Mouse (Mus musculus): ENCODE measurements around the gene Kctd3. TPM values are rescaled to one million over a fixed set of nuclear protein-coding genes. Genes with fewer than 3 reads are reported as not detected.
A peak's percentile ranks its signal among the peaks of the same experiment; 100 is the strongest.

The Kctd3 gene
- polyA plus RNA-seq, 1 experiment from 2014 or later: 45.9 TPM

DNA sequence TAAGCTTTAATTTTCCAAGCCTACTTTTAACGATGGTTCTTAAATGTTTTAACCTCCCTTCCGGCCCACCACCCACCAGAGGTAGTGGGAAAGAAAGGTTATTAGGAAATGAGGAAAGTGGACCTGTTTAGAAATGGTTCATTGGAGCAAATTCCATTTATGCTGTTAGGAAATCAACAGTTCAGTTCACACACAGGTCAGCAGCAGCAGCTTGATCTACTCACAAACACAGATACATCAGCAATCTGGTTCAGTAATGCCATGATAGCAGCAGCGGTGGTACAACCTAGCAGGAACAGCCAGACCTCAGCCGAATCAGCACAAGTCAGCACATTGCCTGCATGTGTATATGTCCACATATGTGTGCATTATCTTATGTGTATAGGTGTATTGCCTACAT is 3.0 kb upstream of the Kctd3 start:
- Histone ChIP-seq H3K36me3 (ENCODE audit: insufficient read depth) (no peaks in the 10 kb centered on the region; the same call in 1 of the 2 replicates), H3K4me3 (ENCODE audit: low read depth, low read length) (no peak overlapping the region), H3K4me1 (ENCODE audit: insufficient read depth) (peaks cover 23% of the 10 kb centered on the region), H3K4me2 (no peak overlapping the region), H3K9ac (no peak overlapping the region), H3K27me3 (ENCODE audit: insufficient read depth, low read length) (no peaks in the 10 kb centered on the region), H3K27ac (ENCODE audit: low read depth) (no peak overlapping the region), H3K9me3 (ENCODE audit: low read depth, low read length) (no peaks in the 10 kb centered on the region)
- no peak for TF ChIP-seq CTCF (IDR thresholded peaks at IDR 0.05; ENCODE audit: low read depth)
- no peak for DNase-seq
- no peak for ATAC-seq (ENCODE audit: insufficient read depth)
- 62% methylated on average over 4 of the region's 4 CpGs for WGBS

DNA sequence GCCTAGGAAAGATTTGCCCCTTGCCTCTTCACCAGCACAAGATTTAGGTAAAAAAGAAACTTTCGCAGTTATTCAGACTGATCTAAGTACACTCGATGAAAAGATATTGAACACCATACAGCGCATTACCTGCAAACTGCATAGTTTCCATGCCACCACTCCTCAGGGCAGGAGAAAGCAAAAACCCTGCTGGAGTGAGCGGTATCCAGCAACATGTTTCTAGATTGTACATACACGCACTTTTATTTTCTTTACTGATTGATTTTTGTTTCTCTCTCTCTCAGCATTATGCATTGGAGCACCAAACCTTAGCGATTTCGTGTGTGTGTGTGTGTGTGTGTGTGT is 311 bp upstream of the Kctd3 start:
- no peak for TF ChIP-seq CTCF (IDR thresholded peaks at IDR 0.05; ENCODE audit: low read depth)
- 49% methylated on average over 7 of the region's 7 CpGs for WGBS
- no peak; the same call in 1 of the 2 replicates for ATAC-seq (ENCODE audit: insufficient read depth)
- Histone ChIP-seq H3K9ac (peak overlapping the region; percentile 92; the same call in 1 of the 2 replicates), H3K4me3 (ENCODE audit: low read depth, low read length) (peak overlapping the region; percentile 91), H3K27me3 (ENCODE audit: insufficient read depth, low read length) (no peaks in the 10 kb centered on the region), H3K4me1 (ENCODE audit: insufficient read depth) (peaks cover 17% of the 10 kb centered on the region), H3K27ac (ENCODE audit: low read depth) (no peak overlapping the region), H3K9me3 (ENCODE audit: low read depth, low read length) (no peaks in the 10 kb centered on the region), H3K36me3 (ENCODE audit: insufficient read depth) (peaks cover 3% of the 10 kb centered on the region; the same call in 1 of the 2 replicates), H3K4me2 (peak overlapping the region; percentile 45)
- DNase-seq: no peak

DNA sequence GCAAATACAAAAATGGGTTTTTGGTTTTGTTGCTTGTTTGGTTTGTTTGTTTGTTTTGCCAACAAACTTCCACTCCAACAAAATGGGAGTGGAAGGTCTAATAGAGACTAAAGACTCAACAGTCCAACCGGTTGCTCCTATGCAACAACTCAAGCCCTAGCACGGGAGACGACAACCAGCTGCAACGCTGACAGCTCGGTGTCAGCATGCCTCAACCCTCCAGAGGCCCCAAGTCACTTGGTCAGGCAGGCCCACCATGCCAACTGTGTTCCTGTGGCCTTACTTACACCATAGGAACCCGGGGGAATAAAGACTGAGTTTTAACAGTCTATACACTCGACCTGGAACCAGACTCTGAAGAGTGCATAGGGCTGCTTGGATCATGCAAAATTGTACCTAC is 815 bp downstream of the Kctd3 start:
- no peak overlapping the region for H3K27ac ChIP-seq (ENCODE audit: low read depth)
- ATAC-seq (ENCODE audit: insufficient read depth) (peak; percentile 25; the same call in 1 of the 2 replicates), DNase-seq (peak; percentile 46)
- peaks cover 14% of the 10 kb centered on the region; the same call in 1 of the 2 replicates for H3K4me1 ChIP-seq (ENCODE audit: insufficient read depth)
- H3K4me2 ChIP-seq: peak overlapping the region; percentile 79
- TF ChIP-seq CTCF (IDR thresholded peaks at IDR 0.05; ENCODE audit: low read depth): no peak
- peak overlapping the region; percentile 91 for H3K4me3 ChIP-seq (ENCODE audit: low read depth, low read length)
- H3K27me3 ChIP-seq (ENCODE audit: insufficient read depth, low read length): no peaks in the 10 kb centered on the region
- peak overlapping the region; percentile 92 for H3K9ac ChIP-seq
- WGBS: 2% methylated on average over 7 of the region's 7 CpGs
- no peaks in the 10 kb centered on the region for H3K9me3 ChIP-seq (ENCODE audit: low read depth, low read length)
- peaks cover 3% of the 10 kb centered on the region; the same call in 1 of the 2 replicates for H3K36me3 ChIP-seq (ENCODE audit: insufficient read depth)

DNA sequence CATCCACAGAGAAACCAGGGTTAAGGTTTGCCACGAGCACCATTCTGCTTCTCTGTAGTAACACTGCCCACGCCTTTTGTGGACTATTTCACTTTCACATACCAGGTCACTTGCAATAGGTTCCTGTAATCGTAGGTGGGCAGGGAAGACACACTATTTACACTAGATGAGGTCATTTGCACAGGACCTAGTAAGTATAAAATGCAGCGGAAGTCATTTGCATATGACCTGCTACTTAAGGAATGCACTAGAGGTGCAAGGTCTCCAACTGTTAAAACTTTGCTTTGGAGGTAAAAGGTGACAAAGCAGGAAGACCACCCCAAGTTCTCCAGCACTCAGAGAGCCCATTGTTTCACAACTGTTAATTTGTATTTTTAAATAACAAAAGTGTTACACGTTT is 1.4 kb downstream of the Kctd3 start:
- no peak for ATAC-seq (ENCODE audit: insufficient read depth)
- Histone ChIP-seq H3K9ac (no peak overlapping the region), H3K27ac (ENCODE audit: low read depth) (no peak overlapping the region), H3K4me2 (peak overlapping the region; percentile 79), H3K4me3 (ENCODE audit: low read depth, low read length) (peak overlapping the region; percentile 91), H3K36me3 (ENCODE audit: insufficient read depth) (peaks cover 3% of the 10 kb centered on the region; the same call in 1 of the 2 replicates), H3K27me3 (ENCODE audit: insufficient read depth, low read length) (no peaks in the 10 kb centered on the region), H3K9me3 (ENCODE audit: low read depth, low read length) (no peaks in the 10 kb centered on the region), H3K4me1 (ENCODE audit: insufficient read depth) (peaks cover 14% of the 10 kb centered on the region; the same call in 1 of the 2 replicates)
- no peak for TF ChIP-seq CTCF (IDR thresholded peaks at IDR 0.05; ENCODE audit: low read depth)
- 44% methylated on average over 5 of the region's 5 CpGs for WGBS
- no peak for DNase-seq

DNA sequence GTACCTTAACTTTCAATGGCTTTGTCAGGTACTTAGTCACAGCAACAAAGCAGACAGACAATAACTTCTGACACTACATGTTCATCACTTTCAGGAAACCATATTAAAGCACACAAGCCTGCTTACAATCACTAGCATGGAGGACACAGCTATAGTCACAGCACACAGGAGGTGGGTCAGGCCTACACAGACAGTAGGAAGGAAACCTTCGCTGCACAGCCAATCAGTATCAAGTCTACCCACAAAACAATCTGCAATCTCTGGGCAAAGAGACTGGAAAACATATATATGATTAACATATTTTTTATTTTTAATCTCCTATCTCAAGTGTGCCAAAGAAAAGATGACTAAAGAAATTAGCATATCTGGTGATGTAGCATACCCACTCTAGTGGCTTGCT is 2.9 kb downstream of the Kctd3 start:
- no peak overlapping the region for H3K9ac ChIP-seq
- H3K9me3 ChIP-seq (ENCODE audit: low read depth, low read length): no peaks in the 10 kb centered on the region
- TF ChIP-seq CTCF (IDR thresholded peaks at IDR 0.05; ENCODE audit: low read depth): no peak
- H3K27me3 ChIP-seq (ENCODE audit: insufficient read depth, low read length): no peaks in the 10 kb centered on the region
- H3K4me1 ChIP-seq (ENCODE audit: insufficient read depth): peaks cover 14% of the 10 kb centered on the region; the same call in 1 of the 2 replicates
- H3K4me3 ChIP-seq (ENCODE audit: low read depth, low read length): no peak overlapping the region
- 94% methylated on average over 1 of the region's 1 CpGs for WGBS
- H3K27ac ChIP-seq (ENCODE audit: low read depth): no peak overlapping the region
- no peak overlapping the region for H3K4me2 ChIP-seq
- DNase-seq (no peak), ATAC-seq (ENCODE audit: insufficient read depth) (no peak)
- peaks cover 17% of the 10 kb centered on the region for H3K36me3 ChIP-seq (ENCODE audit: insufficient read depth)

DNA sequence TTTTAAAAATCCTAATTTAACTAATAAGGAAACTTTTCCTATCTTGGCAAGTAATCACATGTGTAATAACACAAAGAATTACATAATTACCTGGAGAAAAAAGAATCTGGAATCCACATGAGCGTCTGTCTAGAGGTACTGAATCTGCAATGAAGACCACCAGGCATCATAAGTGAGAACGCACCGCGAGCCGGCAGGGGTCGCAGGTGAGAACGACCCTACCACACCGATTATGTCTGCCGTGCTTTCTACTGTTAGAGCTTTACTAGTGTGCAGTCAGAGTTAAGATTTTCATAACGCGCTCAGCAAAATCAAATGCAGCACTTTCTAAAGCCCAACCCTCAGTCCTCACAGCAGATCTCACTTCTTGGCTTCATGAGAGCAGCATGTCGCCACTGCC is 5.8 kb downstream of the Kctd3 start:
- ATAC-seq (ENCODE audit: insufficient read depth) (no peak), DNase-seq (no peak)
- H3K27ac ChIP-seq (ENCODE audit: low read depth): no peak overlapping the region
- no peaks in the 10 kb centered on the region for H3K27me3 ChIP-seq (ENCODE audit: insufficient read depth, low read length)
- H3K4me3 ChIP-seq (ENCODE audit: low read depth, low read length): no peak overlapping the region
- TF ChIP-seq CTCF (IDR thresholded peaks at IDR 0.05; ENCODE audit: low read depth): no peak
- peaks cover 13% of the 10 kb centered on the region; the same call in 1 of the 2 replicates for H3K4me1 ChIP-seq (ENCODE audit: insufficient read depth)
- no peak overlapping the region for H3K9ac ChIP-seq
- 89% methylated on average over 12 of the region's 12 CpGs for WGBS
- peaks cover 44% of the 10 kb centered on the region for H3K36me3 ChIP-seq (ENCODE audit: insufficient read depth)
- H3K4me2 ChIP-seq: no peak overlapping the region
- H3K9me3 ChIP-seq (ENCODE audit: low read depth, low read length): no peaks in the 10 kb centered on the region

DNA sequence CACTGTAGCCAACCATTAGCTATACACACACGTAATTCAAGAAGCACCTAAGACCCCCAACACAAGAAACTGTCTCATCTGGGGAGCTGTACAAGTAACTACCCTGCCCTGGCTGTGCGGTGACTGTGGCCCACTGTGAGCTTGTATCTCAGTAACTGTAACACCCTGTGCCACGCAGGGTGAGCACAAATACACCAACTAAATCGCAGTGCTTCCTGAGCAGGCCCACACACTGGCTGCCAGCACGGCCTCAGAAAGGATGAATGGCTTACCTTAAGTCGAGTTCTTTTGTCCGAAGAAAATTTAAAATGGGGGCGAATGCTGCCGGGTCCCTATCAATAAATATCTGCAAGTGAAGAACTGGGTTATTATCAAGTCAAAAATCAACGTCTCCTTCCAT is 7.7 kb downstream of the Kctd3 start:
- TF ChIP-seq CTCF (IDR thresholded peaks at IDR 0.05; ENCODE audit: low read depth): no peak
- WGBS: 80% methylated on average over 10 of the region's 10 CpGs

DNA sequence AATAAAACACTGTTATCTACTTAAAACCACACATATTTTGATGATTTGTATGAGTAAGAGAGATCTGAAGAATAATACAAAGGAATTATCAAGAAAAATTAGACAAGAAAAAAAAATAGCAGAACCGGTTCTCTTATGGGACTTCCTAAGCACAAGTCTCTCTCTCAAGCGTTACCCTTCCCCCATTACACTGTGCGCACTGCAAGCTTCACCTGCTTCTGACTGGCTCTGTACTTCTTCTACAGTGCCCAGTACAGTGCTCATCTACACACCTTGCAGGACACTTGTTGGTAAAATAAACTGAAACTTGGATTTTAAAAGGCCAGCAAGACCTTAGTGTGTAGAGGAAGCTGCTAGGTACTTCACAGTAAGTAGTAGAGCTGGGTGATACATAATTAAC is 9.7 kb downstream of the Kctd3 start:
- DNase-seq: no peak
- Histone ChIP-seq H3K4me2 (no peak overlapping the region), H3K27me3 (ENCODE audit: insufficient read depth, low read length) (no peaks in the 10 kb centered on the region), H3K27ac (ENCODE audit: low read depth) (no peak overlapping the region), H3K9ac (no peak overlapping the region), H3K36me3 (ENCODE audit: insufficient read depth) (peaks cover 75% of the 10 kb centered on the region), H3K4me1 (ENCODE audit: insufficient read depth) (no peaks in the 10 kb centered on the region), H3K9me3 (ENCODE audit: low read depth, low read length) (no peaks in the 10 kb centered on the region), H3K4me3 (ENCODE audit: low read depth, low read length) (no peak overlapping the region)
- 96% methylated on average over 3 of the region's 3 CpGs for WGBS
- TF ChIP-seq CTCF (IDR thresholded peaks at IDR 0.05; ENCODE audit: low read depth): no peak
- no peak for ATAC-seq (ENCODE audit: insufficient read depth)

More for the DNA sequence above, 7.7 kb downstream of the Kctd3 start:
- Histone ChIP-seq H3K4me1 (ENCODE audit: insufficient read depth) (no peaks in the 10 kb centered on the region), H3K4me2 (no peak overlapping the region), H3K36me3 (ENCODE audit: insufficient read depth) (peaks cover 58% of the 10 kb centered on the region), H3K9ac (no peak overlapping the region), H3K9me3 (ENCODE audit: low read depth, low read length) (no peaks in the 10 kb centered on the region), H3K4me3 (ENCODE audit: low read depth, low read length) (no peak overlapping the region), H3K27me3 (ENCODE audit: insufficient read depth, low read length) (no peaks in the 10 kb centered on the region), H3K27ac (ENCODE audit: low read depth) (no peak overlapping the region)
- ATAC-seq (ENCODE audit: insufficient read depth) (no peak), DNase-seq (no peak)
